Mouse (Mus musculus): Measurements from ENCODE around the gene Ltbp1.

The Ltbp1 gene

DNA sequence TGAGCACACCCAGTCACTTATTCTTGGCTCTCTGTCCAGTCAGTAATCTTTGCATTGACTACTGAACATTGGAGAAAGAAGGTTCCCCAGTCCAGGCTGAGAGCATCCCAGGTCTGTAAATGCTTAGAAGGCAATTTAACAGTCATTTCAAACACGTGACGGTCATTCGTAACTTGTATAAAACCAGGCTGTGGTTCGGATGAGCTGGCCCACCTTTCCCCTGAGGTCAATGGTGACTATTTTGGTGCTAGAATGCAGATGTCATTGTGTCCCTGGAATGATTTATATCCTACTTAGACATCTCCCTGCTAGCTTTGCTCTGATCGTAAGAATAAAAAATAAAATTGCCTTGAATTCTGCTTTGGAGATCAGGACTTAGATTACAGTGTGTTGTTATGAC lies 63.9 kb downstream of the Ltbp1 start:
- DNase-seq = no peak

GRCm38 (mm10) chr17:75071174-75071573 lies 65.8 kb downstream of the Ltbp1 start:
- no peak for DNase-seq

DNA sequence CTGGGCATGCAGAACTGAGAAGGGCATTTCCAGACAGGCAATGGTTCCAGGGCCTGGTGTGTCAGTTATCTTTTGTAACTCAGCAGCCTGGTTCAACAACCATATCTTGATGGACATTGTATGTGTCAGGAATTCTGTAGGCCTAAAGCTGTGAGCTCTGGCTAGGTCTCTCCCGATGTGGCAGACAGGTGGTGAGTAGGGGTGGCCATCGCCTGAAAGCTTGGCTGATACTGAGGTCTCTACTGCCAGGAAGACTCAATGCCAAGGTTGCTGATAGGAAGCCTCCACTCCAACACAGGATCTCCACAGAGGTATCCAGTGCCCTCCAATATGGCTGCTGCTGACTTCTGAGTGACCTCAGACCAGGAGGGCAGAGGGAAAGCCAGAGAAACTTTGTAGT lies 66.4 kb downstream of the Ltbp1 start:
- no peak for DNase-seq

DNA sequence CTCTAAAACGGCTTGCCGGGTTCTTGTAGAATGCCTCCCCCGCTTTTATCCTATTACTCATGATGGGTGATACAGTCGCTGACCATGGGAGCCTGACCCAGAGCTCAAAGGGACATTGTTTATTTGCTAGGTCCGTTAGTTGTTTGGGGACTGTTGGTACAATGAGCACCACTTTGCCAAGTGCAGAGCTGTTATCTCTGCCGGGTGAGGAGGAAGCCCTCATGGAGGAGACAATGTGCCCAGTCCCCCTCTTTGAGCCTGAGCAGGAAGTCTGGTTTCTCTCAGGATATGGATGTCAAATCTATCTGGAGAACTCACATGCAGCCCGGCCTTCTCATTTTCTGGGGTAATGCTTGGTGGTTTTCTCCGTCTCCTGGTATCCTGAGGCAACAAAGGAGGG lies 68.5 kb downstream of the Ltbp1 start:
- DNase-seq = peak; percentile 48 to 70

DNA sequence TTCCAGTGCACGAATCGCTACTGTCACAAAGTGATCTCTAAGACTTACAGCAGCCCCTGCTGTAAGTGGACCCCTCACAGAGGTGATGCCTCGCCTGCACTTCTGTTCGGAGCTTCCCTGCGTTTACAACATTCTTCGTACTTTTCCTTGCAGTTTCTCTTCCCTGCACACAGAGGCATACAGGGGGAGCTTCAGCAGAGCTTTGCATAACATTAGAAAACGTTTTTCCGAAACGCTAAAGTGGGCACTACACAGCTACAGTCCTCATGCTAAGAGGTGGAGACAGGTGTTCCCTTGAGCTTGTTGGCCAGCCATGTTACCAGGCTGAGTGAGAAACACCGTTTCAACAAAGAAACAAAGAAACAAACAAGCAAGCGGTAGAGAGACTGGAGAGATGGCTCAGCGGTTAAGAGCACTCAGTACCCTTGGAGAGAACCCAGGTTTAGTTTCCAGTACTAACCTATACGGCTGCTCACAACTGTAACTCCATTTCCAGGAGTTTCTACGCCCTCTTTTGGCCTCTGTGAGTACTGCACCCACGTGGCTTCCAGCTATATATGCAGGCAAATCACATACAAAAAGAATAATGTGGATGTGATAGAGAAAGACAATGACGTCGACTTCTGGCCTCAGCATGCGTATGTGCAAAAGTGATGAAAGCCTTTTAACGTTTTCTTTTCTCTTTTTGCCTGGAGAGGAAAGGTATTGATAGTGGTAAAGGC lies 69.8 kb downstream of the Ltbp1 start:
- DNase-seq = peak in 1 of 2 experiments; percentile 58

- DNase-seq = no peak
Observed at GRCm38 (mm10) chr17:75081401-75081800, 76.0 kb downstream of the Ltbp1 start.

DNA sequence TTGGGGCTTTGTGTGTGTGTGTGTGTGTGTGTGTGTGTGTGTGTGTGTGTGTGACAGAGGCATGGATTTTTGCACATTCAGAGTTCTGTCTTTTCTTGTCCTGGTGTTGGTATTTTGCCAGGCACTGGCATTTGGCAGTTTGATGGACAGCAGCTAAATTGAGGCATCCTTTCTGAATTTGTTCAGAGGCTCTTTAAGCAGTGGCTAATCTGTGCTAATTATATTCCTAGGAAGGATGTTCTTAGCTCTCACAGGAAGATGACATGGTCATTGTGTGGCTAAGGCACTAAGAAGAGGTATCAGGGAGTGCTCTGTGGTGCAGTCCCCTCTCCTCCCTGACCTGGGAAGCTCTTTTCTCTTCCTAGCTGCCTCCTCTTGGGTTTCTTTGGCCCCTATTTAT lies 77.1 kb downstream of the Ltbp1 start:
- no peak for DNase-seq

DNA sequence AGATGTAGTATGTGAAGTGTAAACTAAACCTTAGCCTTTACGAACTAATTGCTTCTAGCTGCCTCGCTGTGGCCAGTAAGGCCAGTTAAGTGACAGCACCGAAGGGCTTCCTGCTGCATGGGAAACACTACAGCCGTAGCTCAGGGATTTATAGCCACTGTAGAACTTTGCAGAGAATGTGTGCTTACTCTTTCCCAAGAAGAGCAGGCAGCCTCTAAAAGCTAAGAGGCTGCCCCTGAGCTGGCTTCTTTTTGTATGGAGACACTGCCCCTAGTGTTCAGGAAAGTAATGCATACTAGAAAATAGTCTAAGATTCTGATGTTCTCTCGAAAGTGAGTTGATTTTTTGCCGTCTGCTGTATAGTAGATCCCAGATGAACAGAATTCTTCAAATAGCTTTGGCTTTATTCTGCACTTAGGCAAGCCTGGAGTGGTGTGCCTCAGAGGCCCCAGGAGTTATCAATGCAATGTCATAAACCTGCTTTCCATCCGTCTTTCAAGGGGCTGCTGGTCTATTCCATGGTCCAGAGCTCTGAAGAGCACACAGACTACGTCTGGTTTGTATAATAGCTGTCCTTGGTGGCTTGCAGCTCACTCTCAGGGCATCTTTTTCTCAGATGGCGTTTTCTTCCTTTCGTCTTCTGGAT lies 82.1 kb downstream of the Ltbp1 start:
- DNase-seq = peak in 1 of 2 experiments; percentile 27

DNA sequence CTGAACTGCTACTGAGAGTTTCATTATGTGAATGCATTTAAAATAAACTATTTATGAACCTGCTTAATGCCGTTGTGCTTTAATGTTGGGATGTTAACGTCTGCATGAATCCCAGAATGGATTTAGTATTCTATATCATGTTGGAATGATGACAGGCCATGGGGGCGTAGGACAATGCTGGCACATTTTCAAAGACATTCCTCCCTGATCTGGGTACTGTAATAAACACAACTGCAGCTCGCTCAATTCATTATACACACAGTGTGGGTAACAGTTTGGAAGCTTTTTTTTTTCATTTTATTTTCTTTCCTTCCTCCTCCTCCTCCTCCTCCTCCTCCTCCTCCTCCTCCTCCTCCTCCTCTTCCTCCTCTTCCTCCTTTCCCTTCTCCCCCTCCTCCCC lies 82.9 kb downstream of the Ltbp1 start:
- no peak for DNase-seq

GRCm38 (mm10) chr17:75088727-75089126 lies 83.4 kb downstream of the Ltbp1 start:
- no peak for DNase-seq

GRCm38 (mm10) chr17:75090556-75090955 lies 85.2 kb downstream of the Ltbp1 start:
- no peak for DNase-seq

- DNase-seq = no peak
Observed at GRCm38 (mm10) chr17:75093563-75093962, 88.2 kb downstream of the Ltbp1 start.

- no peak for DNase-seq
Observed at GRCm38 (mm10) chr17:75094591-75094990, 89.2 kb downstream of the Ltbp1 start.

GRCm38 (mm10) chr17:75096727-75097126 lies 91.4 kb downstream of the Ltbp1 start:
- DNase-seq = no peak

- DNase-seq = no peak
Observed at GRCm38 (mm10) chr17:75097367-75097766, 92.0 kb downstream of the Ltbp1 start.

DNA sequence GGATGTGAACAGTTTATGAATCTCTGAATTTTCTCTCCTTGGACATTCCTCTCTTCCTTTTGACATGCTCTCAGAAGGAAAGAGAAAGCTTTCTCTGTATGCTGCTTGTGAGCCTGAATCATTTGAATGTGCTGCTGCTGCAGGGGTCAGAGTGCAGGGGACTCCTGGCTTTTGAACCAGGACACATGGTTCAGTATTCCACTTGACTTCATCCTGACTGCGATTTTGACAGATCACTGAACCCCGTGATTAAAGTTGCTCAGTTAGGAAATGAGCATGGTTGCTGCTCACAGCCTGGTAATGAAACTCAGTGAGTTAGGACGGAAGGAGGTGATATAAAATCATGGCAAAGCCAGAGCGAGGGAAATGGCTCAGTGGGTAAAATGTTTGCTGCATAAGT lies 95.8 kb downstream of the Ltbp1 start:
- DNase-seq = no peak

GRCm38 (mm10) chr17:75101994-75102393 lies 96.6 kb downstream of the Ltbp1 start:
- no peak for DNase-seq

GRCm38 (mm10) chr17:75107412-75107811 lies 102.0 kb downstream of the Ltbp1 start:
- no peak for DNase-seq

DNA sequence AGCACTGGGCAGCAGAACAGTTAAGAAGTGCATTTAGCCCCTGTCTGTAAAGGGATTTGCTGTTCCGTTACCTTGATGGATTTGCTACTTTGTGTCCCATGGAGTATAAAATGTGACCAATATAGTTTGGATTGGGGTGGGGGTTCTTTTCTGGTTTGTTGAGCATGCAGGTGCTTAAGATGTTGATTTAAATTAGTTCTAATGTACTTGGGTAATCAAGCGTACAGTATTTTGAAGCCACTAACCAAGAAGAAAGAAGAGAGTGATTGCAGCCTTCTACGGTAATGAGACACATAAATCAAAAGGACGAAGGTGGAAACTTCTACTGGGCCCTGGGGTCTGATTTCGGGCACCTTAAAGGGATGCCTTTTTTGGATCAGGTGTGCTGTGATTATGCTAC lies 102.5 kb downstream of the Ltbp1 start:
- DNase-seq = no peak

DNA sequence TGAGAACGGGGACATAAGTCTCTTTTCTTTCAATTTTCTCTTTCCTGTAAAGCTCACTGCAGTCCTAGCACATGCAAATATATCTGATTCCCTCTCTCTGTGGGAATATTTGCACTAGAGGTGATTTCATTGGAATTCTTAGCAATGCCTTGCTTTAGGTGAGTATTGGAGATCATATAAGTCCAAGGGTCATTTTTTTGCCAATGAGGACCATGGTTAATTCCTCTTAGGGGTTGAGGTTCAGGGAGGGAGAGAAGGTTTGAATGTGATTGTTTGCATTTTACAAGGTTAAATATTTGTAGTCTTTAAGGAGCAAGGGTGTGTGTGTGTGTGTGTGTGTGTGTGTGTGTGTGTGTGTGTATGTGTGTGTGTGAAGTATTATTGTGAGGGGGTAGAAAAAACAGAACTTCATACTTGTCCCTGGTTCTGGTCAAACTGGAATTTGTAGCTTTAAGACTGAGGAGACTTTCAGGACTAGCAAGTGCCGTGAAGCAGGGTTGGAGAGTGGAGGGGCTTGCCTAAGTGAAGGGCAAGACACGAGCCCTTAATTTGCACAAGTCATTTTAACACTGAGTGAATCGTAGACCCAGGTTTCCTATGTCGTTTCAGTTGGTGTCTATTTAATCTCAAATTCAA lies 103.8 kb downstream of the Ltbp1 start:
- no peak for DNase-seq

- no peak for DNase-seq
Observed at GRCm38 (mm10) chr17:75110252-75111205, 105.2 kb downstream of the Ltbp1 start.

GRCm38 (mm10) chr17:75115594-75115993 lies 110.2 kb downstream of the Ltbp1 start:
- DNase-seq = no peak

DNA sequence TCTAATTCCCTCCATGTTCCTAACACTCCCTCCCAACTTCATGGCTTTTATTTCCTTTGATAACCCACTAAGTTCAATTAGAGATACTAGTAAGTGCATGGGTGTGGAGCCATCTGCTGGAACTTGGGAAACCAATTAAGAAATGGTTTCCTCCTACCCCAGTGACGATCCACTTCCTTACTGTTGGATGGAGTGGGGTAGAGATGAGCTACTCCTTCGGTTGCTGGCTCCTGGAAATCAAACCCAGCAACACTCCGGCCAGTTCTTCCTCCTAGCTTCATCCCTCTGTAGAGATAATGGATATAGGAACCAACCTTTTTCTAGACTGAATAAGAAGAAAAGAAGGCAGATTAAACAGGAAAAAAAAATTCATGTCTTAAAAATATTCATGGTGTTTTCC lies 113.5 kb downstream of the Ltbp1 start:
- DNase-seq = no peak
